Mouse (Mus musculus) lung, embryonic 14.5 days (tissue): Measurements from ENCODE around the gene Sun1. TPM values are rescaled to one million over a fixed set of nuclear protein-coding genes. Genes with fewer than 3 reads are reported as not detected.

Experiments
- ATAC-seq: fragments of 200-750 bp; cut with Nextera tagmentation; 2 replicates; pipeline ENCODE4 v1.8.0; 2017; ENCODE audit warnings: mild to moderate bottlenecking, moderate TSS enrichment, moderate library complexity; ENCODE audit not compliant: insufficient read depth
- DNase-seq: peaks from one replicate; pipeline ENCODE4 v3.0.0-alpha.2; 2015
- H3K27ac ChIP-seq: fragments of 300-500 bp; sonication (generic); 2 replicates; pipeline ENCODE4 v1.5.1; 2014; ENCODE audit warnings: low read depth, mild to moderate bottlenecking, moderate library complexity
- H3K27me3 ChIP-seq: fragments of 300-500 bp; sonication (generic); 2 replicates; pipeline ENCODE4 v1.6.1; 2014; ENCODE audit warnings: low read length, control low read depth; ENCODE audit not compliant: insufficient read depth
- H3K36me3 ChIP-seq: fragments of 300-500 bp; sonication (generic); 2 replicates; pipeline ENCODE4 v1.6.1; 2014; ENCODE audit warnings: control low read depth; ENCODE audit not compliant: insufficient read depth
- H3K4me1 ChIP-seq: fragments of 300-500 bp; sonication (generic); 2 replicates; pipeline ENCODE4 v1.6.1; 2014; ENCODE audit warnings: antibody characterized with exemption, control low read depth; ENCODE audit not compliant: insufficient read depth
- H3K4me2 ChIP-seq: fragments of 300-500 bp; sonication (generic); 2 replicates; pipeline ENCODE4 v1.6.1; 2014; ENCODE audit warnings: mild to moderate bottlenecking
- H3K4me3 ChIP-seq: fragments of 300-500 bp; sonication (generic); 2 replicates; pipeline ENCODE4 v1.5.1; 2014; ENCODE audit warnings: low read depth, low read length
- H3K9ac ChIP-seq: fragments of 300-500 bp; sonication (generic); 2 replicates; pipeline ENCODE4 v1.6.1; 2014
- H3K9me3 ChIP-seq: fragments of 300-500 bp; sonication (generic); 2 replicates; pipeline ENCODE4 v1.6.1; 2016; ENCODE audit warnings: low read depth, low read length, control low read depth
- CTCF ChIP-seq: IDR thresholded peaks from 2 replicates; pipeline ENCODE4 v1.5.1; 2016; ENCODE audit warnings: antibody characterized with exemption, low read depth
- WGBS: fragments of 180-500 bp; shearing (Covaris S2); extraction: QIAGEN DNeasy Blood & Tissue Kit; methylation state at CpG from one replicate; pipeline ENCODE4 v1.1.7; 2014; 5-methylcytosine and 5-hydroxymethylcytosine counted together
- polyA plus RNA-seq: library from polyadenylated mRNA; unstranded; fragments of >200 nt; fragmentation: Nextera tagmentation; extraction: Ambion mirVana; gene quantifications from 2 replicates; pipeline ENCODE4 v1.2.1, GENCODE M21; 2014

Gene Sun1
- polyA plus RNA-seq, 1 experiment from 2014 or later = 57.7 TPM

DNA sequence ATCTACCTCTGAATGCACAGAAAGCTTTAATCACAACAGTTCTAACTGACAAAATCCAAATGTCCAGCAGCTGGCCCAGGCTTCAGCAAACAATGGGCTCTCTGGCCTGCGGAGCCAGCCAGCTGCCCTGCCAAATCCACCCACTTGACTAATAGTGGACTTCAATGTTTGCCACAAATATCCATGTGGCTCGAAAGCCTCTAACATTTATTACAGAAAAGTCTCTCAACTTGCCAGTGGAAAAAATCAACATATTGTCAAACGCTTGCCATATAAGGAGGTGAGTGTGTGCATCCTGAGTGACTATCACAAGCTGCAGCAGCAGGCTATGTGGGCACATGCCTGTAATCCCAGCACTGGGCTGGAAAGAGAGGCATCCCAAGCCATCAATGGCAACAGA, 1.7 kb upstream of the Sun1 start:
- H3K27ac ChIP-seq = no peak overlapping the region; the same call in 1 of the 2 replicates
- H3K9me3 ChIP-seq = no peaks in the 10 kb centered on the region
- H3K9ac ChIP-seq = no peak overlapping the region
- H3K27me3 ChIP-seq = no peaks in the 10 kb centered on the region
- DNase-seq (no peak), ATAC-seq (no peak)
- no peak overlapping the region for H3K4me3 ChIP-seq
- no peak for TF ChIP-seq CTCF
- no peak overlapping the region for H3K4me2 ChIP-seq
- peaks cover 11% of the 10 kb centered on the region for H3K4me1 ChIP-seq
- 59% methylated on average over 3 of the region's 3 CpGs for WGBS
- no peaks in the 10 kb centered on the region for H3K36me3 ChIP-seq

DNA sequence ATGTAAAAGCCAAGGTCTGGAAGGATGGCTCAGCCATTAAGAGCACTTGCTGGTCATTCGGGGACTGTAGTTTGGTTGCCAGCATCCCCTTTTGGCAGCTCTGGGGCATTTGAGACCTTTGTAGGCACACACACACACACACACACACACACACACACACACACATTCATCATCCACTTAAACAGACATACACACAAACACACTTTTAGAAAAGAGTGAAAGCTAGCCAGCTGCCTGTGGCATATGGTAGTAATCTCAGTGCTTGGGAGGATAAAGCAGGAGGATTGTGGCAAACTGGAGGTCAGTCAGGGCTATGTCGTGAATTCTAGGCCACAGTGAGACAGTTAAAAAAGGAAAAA, 822 bp upstream of the Sun1 start:
- peak overlapping the region; percentile 97 for H3K4me2 ChIP-seq
- ATAC-seq (no peak), DNase-seq (no peak)
- H3K4me1 ChIP-seq = peaks cover 11% of the 10 kb centered on the region
- peak overlapping the region; percentile 92 for H3K4me3 ChIP-seq
- H3K9ac ChIP-seq = peak overlapping the region; percentile 83
- H3K27me3 ChIP-seq = no peaks in the 10 kb centered on the region
- TF ChIP-seq CTCF = no peak
- H3K9me3 ChIP-seq = no peaks in the 10 kb centered on the region
- no peaks in the 10 kb centered on the region for H3K36me3 ChIP-seq
- H3K27ac ChIP-seq = peak overlapping the region; percentile 83
- 38% methylated on average over 2 of the region's 2 CpGs for WGBS

GRCm38 (mm10) chr5:139200770-139201569, 533 bp downstream of the Sun1 start:
- H3K27me3 ChIP-seq = no peaks in the 10 kb centered on the region
- DNase-seq (peak; percentile 18), ATAC-seq (no peak; the same call in 1 of the 2 replicates)
- H3K4me1 ChIP-seq = peaks cover 11% of the 10 kb centered on the region
- peak overlapping the region; percentile 65; the same call in 1 of the 2 replicates for H3K27ac ChIP-seq
- under 1% methylated on average over 57 of the region's 57 CpGs for WGBS
- peaks cover 6% of the 10 kb centered on the region; the same call in 1 of the 2 replicates for H3K36me3 ChIP-seq
- TF ChIP-seq CTCF = no peak
- H3K9ac ChIP-seq = peak overlapping the region; percentile 83
- no peaks in the 10 kb centered on the region for H3K9me3 ChIP-seq
- H3K4me2 ChIP-seq = peak overlapping the region; percentile 97
- H3K4me3 ChIP-seq = peak overlapping the region; percentile 92

DNA sequence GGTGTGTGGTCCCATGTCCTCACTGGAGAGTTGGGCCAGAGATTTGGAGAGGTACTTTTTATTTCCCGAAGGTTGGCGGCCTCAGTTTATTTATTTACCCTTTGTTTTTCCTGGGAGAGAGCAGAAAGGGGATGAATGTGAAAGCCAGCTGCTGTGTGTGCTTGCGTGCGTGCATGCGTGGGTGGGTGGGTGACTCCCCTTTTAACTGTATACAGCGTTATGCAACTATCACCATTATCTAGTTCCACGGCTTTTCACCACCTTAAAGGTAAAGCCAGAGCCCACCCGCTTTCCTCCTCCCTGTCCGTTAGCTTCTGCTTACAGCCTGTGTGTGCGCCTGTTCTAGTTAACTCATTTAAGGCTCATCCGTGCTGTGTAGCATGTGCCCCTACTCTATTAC, 1.7 kb downstream of the Sun1 start:
- H3K4me3 ChIP-seq = peak overlapping the region; percentile 92
- peaks cover 6% of the 10 kb centered on the region; the same call in 1 of the 2 replicates for H3K36me3 ChIP-seq
- no peaks in the 10 kb centered on the region for H3K9me3 ChIP-seq
- H3K27me3 ChIP-seq = no peaks in the 10 kb centered on the region
- peaks cover 11% of the 10 kb centered on the region for H3K4me1 ChIP-seq
- peak overlapping the region; percentile 97 for H3K4me2 ChIP-seq
- no peak overlapping the region for H3K27ac ChIP-seq
- ATAC-seq (no peak), DNase-seq (no peak)
- TF ChIP-seq CTCF = no peak
- peak overlapping the region; percentile 83; the same call in 1 of the 2 replicates for H3K9ac ChIP-seq
- WGBS = 65% methylated on average over 11 of the region's 11 CpGs

DNA sequence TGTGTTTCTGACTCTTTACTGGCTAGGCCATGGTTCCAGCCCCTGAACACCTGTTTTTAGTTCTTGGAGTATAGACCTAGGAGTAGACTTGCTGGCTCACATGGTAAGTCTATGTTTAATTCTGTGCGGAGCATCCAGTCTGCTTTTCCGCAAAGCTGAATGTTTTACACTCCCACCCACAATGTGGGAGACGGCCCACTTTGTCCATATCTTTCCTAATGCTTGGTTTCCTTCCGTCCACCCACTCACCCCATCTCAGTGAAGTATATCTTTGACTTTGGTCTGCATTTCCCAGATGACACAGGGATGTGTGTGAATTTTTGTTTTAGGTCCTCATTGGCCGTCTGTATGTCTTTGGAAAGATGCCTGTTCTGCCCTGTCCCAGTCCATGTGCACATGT, 2.9 kb downstream of the Sun1 start:
- Histone ChIP-seq H3K36me3 (peaks cover 6% of the 10 kb centered on the region; the same call in 1 of the 2 replicates), H3K9me3 (no peaks in the 10 kb centered on the region), H3K4me3 (no peak overlapping the region), H3K27ac (no peak overlapping the region), H3K4me2 (no peak overlapping the region), H3K9ac (no peak overlapping the region), H3K27me3 (no peaks in the 10 kb centered on the region), H3K4me1 (peaks cover 11% of the 10 kb centered on the region)
- no peak for TF ChIP-seq CTCF
- no peak for ATAC-seq
- DNase-seq = no peak
- 83% methylated on average over 5 of the region's 5 CpGs for WGBS

DNA sequence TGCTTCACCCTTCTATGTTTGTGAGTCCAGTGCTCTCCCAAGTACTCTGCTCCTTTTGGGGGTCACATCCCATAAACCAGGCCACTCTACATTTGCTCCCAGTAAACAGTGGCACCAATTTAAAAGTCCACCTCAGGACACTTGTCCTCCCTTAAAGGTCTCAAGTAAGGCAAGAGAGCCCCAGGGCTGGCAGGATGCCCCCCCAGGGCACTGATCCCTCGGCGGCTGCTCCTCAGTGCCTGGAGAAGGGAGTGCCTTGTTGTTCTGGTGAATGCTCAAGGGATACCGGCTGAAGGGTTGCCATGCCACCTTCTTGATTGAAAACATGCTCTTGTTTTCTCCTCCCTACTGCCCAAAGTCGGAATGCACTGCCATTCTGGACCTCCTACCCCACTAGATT, 5.6 kb downstream of the Sun1 start:
- Histone ChIP-seq H3K4me3 (no peak overlapping the region), H3K27ac (no peak overlapping the region), H3K36me3 (peaks cover 15% of the 10 kb centered on the region; the same call in 1 of the 2 replicates), H3K4me2 (no peak overlapping the region), H3K9me3 (no peaks in the 10 kb centered on the region), H3K9ac (no peak overlapping the region), H3K27me3 (no peaks in the 10 kb centered on the region), H3K4me1 (peaks cover 7% of the 10 kb centered on the region)
- no peak for TF ChIP-seq CTCF
- ATAC-seq (no peak), DNase-seq (no peak)
- 72% methylated on average over 4 of the region's 4 CpGs for WGBS

DNA sequence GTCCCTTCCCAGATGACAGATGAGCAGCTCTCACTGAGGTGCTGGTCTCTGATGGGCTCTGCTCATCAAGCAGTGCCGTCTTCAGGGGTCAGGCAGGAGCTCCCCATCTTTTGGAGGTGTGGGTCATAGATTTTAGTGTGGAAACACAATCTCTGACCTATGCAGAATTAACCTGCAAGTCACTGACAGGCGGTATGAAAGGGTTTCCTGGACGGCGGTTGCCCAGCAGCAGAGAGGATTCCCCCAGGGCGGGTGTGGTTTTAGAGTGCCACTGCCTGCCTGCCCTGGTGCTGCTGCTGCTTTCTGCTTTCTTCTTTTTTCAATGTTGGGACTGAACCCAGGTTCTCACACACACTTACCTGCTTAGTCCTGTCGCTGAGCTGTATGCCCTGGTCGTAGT, 6.1 kb downstream of the Sun1 start:
- H3K36me3 ChIP-seq = peaks cover 15% of the 10 kb centered on the region; the same call in 1 of the 2 replicates
- no peaks in the 10 kb centered on the region for H3K27me3 ChIP-seq
- WGBS = 69% methylated on average over 7 of the region's 7 CpGs
- peaks cover 4% of the 10 kb centered on the region for H3K4me1 ChIP-seq
- DNase-seq = no peak
- no peak overlapping the region for H3K9ac ChIP-seq
- TF ChIP-seq CTCF = no peak
- no peak overlapping the region for H3K27ac ChIP-seq
- no peak for ATAC-seq
- H3K4me3 ChIP-seq = no peak overlapping the region
- no peaks in the 10 kb centered on the region for H3K9me3 ChIP-seq
- H3K4me2 ChIP-seq = no peak overlapping the region
